Mouse (Mus musculus): ENCODE results near the gene C77080. TPM values are rescaled to one million over a fixed set of nuclear protein-coding genes. Genes with fewer than 3 reads are reported as not detected.

Gene C77080
- polyA plus RNA-seq, 1 experiment from 2014 or later: 0.47 TPM

- Histone ChIP-seq H3K36me3 (no peaks in the 10 kb centered on the region), H3K4me2 (no peak overlapping the region), H3K27me3 (peaks cover 85% of the 10 kb centered on the region), H3K4me3 (replicated peaks) (no peak overlapping the region), H3K4me1 (replicated peaks) (peaks cover 56% of the 10 kb centered on the region), H3K9ac (no peak overlapping the region), H3K27ac (no peak overlapping the region), H3K9me3 (replicated peaks) (no peaks in the 10 kb centered on the region)
- ATAC-seq (ENCODE audit: low read depth): no peak
- no peak for DNase-seq
- WGBS (ENCODE audit: insufficient replicate concordance): 35% methylated on average over 7 of the region's 7 CpGs
Measured at GRCm38 (mm10) chr4:129249288-129249687, 11.9 kb downstream of the C77080 start.

GRCm38 (mm10) chr4:129248243-129248767 is 12.9 kb downstream of the C77080 start:
- H3K4me1 ChIP-seq (replicated peaks): peaks cover 57% of the 10 kb centered on the region

DNA sequence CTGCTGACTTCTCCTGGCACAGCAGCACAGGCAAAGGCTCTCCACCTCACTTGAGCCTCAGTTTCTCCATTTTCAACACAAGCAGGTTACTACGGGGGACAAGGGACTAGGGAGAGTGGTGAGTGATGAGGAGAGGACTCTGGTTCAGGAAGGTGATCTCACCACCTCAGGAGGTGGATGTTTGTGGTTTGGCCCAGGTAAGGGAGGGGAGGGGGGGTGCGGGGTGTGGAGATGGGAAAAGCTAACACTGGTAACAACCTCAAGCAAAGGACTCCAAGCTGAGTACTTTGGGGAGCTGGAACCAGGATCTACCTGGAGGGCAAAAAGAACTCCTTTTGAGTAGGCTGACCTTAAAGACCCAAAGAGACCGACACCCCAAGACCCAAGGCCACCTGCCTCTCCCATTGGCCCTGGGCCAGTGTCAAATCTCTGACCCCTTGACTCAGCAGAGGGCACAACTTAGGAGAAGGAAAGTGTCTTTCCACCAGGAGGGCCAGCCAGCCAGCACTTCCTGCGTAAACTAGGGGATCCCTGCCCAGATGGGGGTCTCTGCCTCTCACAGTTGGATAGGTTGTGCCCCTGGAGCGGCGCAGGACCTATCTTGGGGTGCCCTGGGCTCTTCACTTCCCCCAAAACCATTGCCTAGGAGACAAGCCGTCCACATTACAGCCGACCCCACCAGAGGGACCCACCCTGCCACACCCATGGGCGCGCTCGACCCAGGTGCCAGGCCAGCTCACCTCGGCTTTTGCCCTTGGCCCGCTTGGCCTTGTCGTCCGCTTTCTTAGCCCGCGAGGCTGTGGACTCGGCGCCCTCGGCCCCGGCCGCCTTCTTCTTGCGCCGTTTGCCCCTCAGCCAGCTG is 13.6 kb downstream of the C77080 start:
- Histone ChIP-seq H3K4me2 (peak overlapping the region; percentile 98), H3K27ac (no peak overlapping the region; the same call in 1 of the 2 replicates), H3K4me3 (replicated peaks) (peak overlapping the region; percentile 69), H3K4me1 (replicated peaks) (peaks cover 60% of the 10 kb centered on the region), H3K9me3 (replicated peaks) (no peaks in the 10 kb centered on the region), H3K27me3 (peaks cover 91% of the 10 kb centered on the region), H3K9ac (peak overlapping the region; percentile 76), H3K36me3 (no peaks in the 10 kb centered on the region)
- 11% methylated on average over 24 of the region's 24 CpGs for WGBS (ENCODE audit: insufficient replicate concordance)
- DNase-seq: no peak
- ATAC-seq (ENCODE audit: low read depth): no peak

More at GRCm38 (mm10) chr4:129248243-129248767, 12.9 kb downstream of the C77080 start:
- under 1% methylated on average over 43 of the region's 74 CpGs for WGBS (ENCODE audit: insufficient replicate concordance)
- no peak for ATAC-seq (ENCODE audit: low read depth)
- Histone ChIP-seq H3K27ac (no peak overlapping the region), H3K4me3 (replicated peaks) (peak overlapping the region; percentile 69), H3K9me3 (replicated peaks) (no peaks in the 10 kb centered on the region), H3K27me3 (peaks cover 87% of the 10 kb centered on the region), H3K4me2 (peak overlapping the region; percentile 98), H3K9ac (peak overlapping the region; percentile 76), H3K36me3 (no peaks in the 10 kb centered on the region)
- DNase-seq: no peak

DNA sequence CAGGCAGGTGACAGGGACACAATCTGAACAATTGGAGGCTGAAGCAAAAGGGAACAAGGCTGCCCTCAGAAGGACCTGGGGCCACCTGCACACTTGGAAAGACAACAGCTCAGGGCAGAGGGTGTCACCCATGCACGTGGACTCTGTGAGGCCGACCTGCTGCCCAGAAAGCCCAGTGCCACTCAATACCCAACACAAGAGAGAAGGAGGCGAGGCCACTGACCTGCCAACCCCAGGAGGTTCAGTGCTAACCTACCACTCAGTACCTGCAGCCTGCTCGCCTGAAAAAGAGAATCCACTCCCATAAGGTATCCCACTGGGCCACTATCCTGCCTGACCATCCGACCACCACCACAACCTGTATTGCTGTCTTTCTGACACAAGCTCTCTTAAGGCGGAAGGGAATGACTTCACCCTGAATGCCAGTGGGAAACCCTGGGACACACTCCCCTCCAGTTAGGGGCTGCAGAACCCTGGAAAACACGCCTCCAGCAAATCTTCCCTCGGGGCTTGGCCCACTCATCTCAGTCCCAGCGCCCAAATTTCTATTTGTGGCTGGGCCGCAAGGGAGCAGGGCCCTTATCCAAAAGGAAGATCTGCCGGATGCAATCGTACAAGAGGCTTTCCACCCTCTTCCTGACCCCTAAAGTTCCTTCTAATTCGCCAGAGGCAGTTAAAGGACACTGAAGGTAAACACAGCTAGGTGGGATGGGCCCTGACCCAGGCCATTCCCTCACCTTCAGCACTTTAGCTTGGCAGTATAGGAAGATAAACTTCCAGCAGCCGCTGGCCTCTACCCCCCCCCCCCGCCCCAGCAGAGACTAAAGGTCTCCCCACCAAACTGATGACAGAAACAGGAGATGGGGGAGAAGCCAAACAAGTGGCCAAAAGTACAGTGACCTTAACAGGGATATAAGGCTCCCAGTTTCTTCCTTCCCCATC is 14.6 kb downstream of the C77080 start:
- H3K4me1 ChIP-seq (replicated peaks): peaks cover 62% of the 10 kb centered on the region
- peak overlapping the region; percentile 98 for H3K4me2 ChIP-seq
- H3K36me3 ChIP-seq: no peaks in the 10 kb centered on the region
- H3K4me3 ChIP-seq (replicated peaks): no peak overlapping the region
- no peak overlapping the region; the same call in 1 of the 2 replicates for H3K27ac ChIP-seq
- no peak overlapping the region for H3K9ac ChIP-seq
- no peaks in the 10 kb centered on the region for H3K9me3 ChIP-seq (replicated peaks)
- peaks cover 92% of the 10 kb centered on the region for H3K27me3 ChIP-seq
- DNase-seq: no peak
- 36% methylated on average over 15 of the region's 15 CpGs for WGBS (ENCODE audit: insufficient replicate concordance)
- 0 out of 2 replicates have a peak, but pooled peaks have one; percentile 3 for ATAC-seq (ENCODE audit: low read depth)

DNA sequence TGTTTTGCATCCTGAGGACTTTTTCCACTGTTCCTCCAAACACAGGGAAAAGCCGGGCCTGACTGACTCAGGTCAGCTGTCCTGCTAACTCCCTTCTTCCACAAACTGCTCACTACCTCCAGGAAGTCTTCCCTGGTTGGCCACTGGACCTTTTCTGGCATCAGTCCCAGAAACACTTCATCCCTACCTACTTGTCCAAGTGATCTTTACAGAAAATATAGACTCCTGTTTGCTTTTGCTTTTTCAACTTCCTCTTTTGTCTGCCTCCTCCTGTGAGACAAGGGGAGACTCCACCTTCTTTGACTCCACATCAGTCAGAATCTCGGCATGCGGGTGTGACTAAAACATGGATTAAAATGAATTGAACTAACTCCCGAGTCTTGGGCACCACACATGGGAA is 16.4 kb downstream of the C77080 start:
- no peak overlapping the region for H3K27ac ChIP-seq
- H3K4me1 ChIP-seq (replicated peaks): peaks cover 51% of the 10 kb centered on the region
- H3K36me3 ChIP-seq: no peaks in the 10 kb centered on the region
- peaks cover 92% of the 10 kb centered on the region for H3K27me3 ChIP-seq
- H3K4me3 ChIP-seq (replicated peaks): no peak overlapping the region
- 25% methylated on average over 4 of the region's 4 CpGs for WGBS (ENCODE audit: insufficient replicate concordance)
- ATAC-seq (ENCODE audit: low read depth) (no peak), DNase-seq (no peak)
- H3K4me2 ChIP-seq: no peak overlapping the region
- no peak overlapping the region for H3K9ac ChIP-seq
- H3K9me3 ChIP-seq (replicated peaks): no peaks in the 10 kb centered on the region

DNA sequence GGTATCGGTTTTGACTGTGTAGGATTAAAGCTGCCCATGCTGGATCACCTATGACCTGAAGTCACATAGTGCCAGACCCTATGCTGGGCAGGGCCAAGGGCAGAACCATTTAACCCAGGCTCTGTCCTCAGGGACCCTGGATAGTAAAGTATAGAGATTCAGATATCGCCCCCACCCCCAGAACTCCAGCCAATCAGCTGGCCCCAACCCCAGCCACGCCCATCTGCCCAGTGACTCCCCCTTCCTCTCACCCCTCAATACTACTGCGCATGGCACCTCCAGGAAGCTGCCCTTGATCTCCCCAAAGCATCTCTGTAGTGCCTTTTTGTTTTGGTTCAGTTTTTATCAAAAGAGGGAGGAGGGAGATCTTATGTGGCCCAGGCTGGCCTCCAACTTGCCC is 18.4 kb downstream of the C77080 start:
- no peak overlapping the region for H3K27ac ChIP-seq
- ATAC-seq (ENCODE audit: low read depth) (no peak), DNase-seq (no peak)
- H3K9ac ChIP-seq: no peak overlapping the region
- H3K4me1 ChIP-seq (replicated peaks): peaks cover 57% of the 10 kb centered on the region
- H3K4me3 ChIP-seq (replicated peaks): no peak overlapping the region
- WGBS (ENCODE audit: insufficient replicate concordance): 60% methylated on average over 4 of the region's 4 CpGs
- H3K4me2 ChIP-seq: no peak overlapping the region
- peaks cover 92% of the 10 kb centered on the region for H3K27me3 ChIP-seq
- no peaks in the 10 kb centered on the region for H3K36me3 ChIP-seq
- H3K9me3 ChIP-seq (replicated peaks): no peaks in the 10 kb centered on the region

DNA sequence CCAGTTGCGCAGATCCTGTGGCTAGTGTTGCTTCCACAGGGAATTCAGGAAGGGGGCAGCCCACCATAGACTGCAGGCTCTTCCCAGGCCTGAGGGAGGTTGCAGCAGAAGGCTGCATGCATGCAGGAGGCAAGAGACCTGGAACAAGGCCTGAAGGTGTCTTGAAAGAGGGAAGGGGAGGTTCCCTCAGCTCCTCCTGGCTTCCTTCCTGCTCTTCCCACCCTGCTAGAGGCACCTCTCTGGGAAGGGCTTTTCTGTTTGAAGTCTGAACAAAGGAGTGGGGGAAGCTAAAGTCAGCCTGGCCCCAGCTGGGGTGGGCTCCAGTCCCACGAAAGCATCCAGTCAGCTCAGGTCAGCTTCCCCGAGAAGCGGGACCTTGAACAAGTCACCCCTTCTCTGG is 18.9 kb downstream of the C77080 start:
- Histone ChIP-seq H3K4me1 (replicated peaks) (peaks cover 57% of the 10 kb centered on the region), H3K27ac (no peak overlapping the region), H3K9ac (no peak overlapping the region), H3K27me3 (peaks cover 92% of the 10 kb centered on the region), H3K9me3 (replicated peaks) (no peaks in the 10 kb centered on the region), H3K4me2 (no peak overlapping the region), H3K36me3 (no peaks in the 10 kb centered on the region), H3K4me3 (replicated peaks) (no peak overlapping the region)
- WGBS (ENCODE audit: insufficient replicate concordance): 62% methylated on average over 4 of the region's 4 CpGs
- ATAC-seq (ENCODE audit: low read depth) (no peak), DNase-seq (no peak)

DNA sequence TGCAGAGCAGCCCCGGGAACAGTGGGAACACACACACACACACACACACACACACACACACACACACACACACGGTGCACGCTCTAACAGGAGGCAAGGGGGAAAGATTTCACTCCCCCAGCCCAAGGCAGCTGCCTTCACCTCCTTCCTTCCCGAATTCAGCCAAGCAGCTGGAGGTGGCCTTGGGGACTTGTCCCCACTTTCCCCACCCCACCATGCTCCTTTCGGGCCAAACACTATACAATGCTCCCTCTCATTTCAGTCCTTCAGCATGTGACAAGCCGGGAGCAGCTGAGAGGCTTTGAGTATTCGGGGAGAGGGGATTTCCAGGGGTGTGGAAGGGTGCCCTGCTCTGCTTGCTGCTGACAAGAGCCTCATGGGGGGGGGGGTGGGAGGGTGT is 19.3 kb downstream of the C77080 start:
- peaks cover 57% of the 10 kb centered on the region for H3K4me1 ChIP-seq (replicated peaks)
- ATAC-seq (ENCODE audit: low read depth): no peak
- H3K4me2 ChIP-seq: no peak overlapping the region
- H3K27ac ChIP-seq: no peak overlapping the region
- DNase-seq: no peak
- peaks cover 89% of the 10 kb centered on the region for H3K27me3 ChIP-seq
- H3K9ac ChIP-seq: no peak overlapping the region
- H3K36me3 ChIP-seq: no peaks in the 10 kb centered on the region
- H3K4me3 ChIP-seq (replicated peaks): no peak overlapping the region
- no peaks in the 10 kb centered on the region for H3K9me3 ChIP-seq (replicated peaks)
- WGBS (ENCODE audit: insufficient replicate concordance): 45% methylated on average over 7 of the region's 7 CpGs

- DNase-seq (peak; percentile 80), ATAC-seq (ENCODE audit: low read depth) (peak; percentile 77)
- WGBS (ENCODE audit: insufficient replicate concordance): under 1% methylated on average over 27 of the region's 29 CpGs
- H3K27me3 ChIP-seq: peaks cover 61% of the 10 kb centered on the region
- peak overlapping the region; percentile 95 for H3K4me2 ChIP-seq
- H3K36me3 ChIP-seq: no peaks in the 10 kb centered on the region
- no peaks in the 10 kb centered on the region for H3K9me3 ChIP-seq (replicated peaks)
- peak overlapping the region; percentile 71 for H3K9ac ChIP-seq
- H3K4me3 ChIP-seq (replicated peaks): peak overlapping the region; percentile 68
- H3K4me1 ChIP-seq (replicated peaks): peaks cover 66% of the 10 kb centered on the region
- no peak overlapping the region for H3K27ac ChIP-seq
Measured at GRCm38 (mm10) chr4:129239075-129239474, 22.1 kb downstream of the C77080 start.

DNA sequence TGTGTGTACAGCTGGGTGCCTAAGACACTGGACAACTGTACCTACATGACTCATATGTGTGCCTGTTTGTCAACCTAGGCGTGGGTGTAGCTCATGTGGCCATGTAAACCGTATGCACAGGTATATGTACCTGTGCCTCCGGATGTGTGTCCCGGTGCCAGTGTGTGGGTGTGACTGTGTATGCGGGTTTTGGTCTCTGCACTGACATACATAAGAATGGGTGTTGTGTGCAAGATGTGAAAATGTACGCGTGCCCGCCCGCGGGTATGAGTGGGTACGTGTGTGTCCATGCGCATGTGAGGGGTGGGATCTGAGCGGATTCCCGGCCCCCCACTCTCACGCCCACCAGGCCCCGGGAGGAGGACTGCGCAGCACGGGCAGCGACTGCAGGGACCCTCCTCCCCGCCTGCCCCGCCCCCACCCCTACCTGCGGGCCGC is 22.6 kb downstream of the C77080 start:
- H3K4me2 ChIP-seq: peak overlapping the region; percentile 95
- H3K9ac ChIP-seq: peak overlapping the region; percentile 71
- peak overlapping the region; percentile 68 for H3K4me3 ChIP-seq (replicated peaks)
- DNase-seq: no peak
- no peak for ATAC-seq (ENCODE audit: low read depth)
- H3K27ac ChIP-seq: no peak overlapping the region
- peaks cover 61% of the 10 kb centered on the region for H3K27me3 ChIP-seq
- H3K36me3 ChIP-seq: no peaks in the 10 kb centered on the region
- 2% methylated on average over 23 of the region's 23 CpGs for WGBS (ENCODE audit: insufficient replicate concordance)
- peaks cover 69% of the 10 kb centered on the region for H3K4me1 ChIP-seq (replicated peaks)
- H3K9me3 ChIP-seq (replicated peaks): no peaks in the 10 kb centered on the region
